Mouse (Mus musculus) layer of hippocampus, adult 11-12 months (tissue): ENCODE results near the gene Olfr304.
"Not testable (repeated sequence)": the region's sequence is repeated elsewhere in the genome, so short reads cannot be mapped to it uniquely, and the experiment has no call there.

Source experiments
- DNase-seq: peaks from one replicate; pipeline ENCODE4 v3.0.0; 2022; ENCODE audit warnings: low spot score

The Olfr304 gene

GRCm38 (mm10) chr7:86386558-86386957, at the start of gene Olfr304:
Gene Olfr304 (minus strand): TSS chr7:86386658.
- DNase-seq, result no peak

GRCm38 (mm10) chr7:86403546-86403945, 17.1 kb upstream of the Olfr304 start, which contains the start of gene Olfr301:
Gene Olfr301 (plus strand): TSS chr7:86403846.
- no peak for DNase-seq

GRCm38 (mm10) chr7:86397689-86398088, 11.2 kb upstream of the Olfr304 start, which contains the start of gene Olfr303:
Gene Olfr303 (minus strand): TSS chr7:86397789.
- no peak for DNase-seq

GRCm38 (mm10) chr7:86385769-86386168, 689 bp downstream of the Olfr304 start:
- no peak for DNase-seq

GRCm38 (mm10) chr7:86366828-86367227, 19.6 kb downstream of the Olfr304 start, which contains the start of gene Olfr305:
Gene Olfr305 (minus strand): TSS chr7:86366928.
- DNase-seq, result no peak

GRCm38 (mm10) chr7:86346296-86346695, 40.2 kb downstream of the Olfr304 start:
- DNase-seq, result not testable (repeated sequence)

- no peak for DNase-seq
Observed at GRCm38 (mm10) chr7:86344253-86344652, 42.2 kb downstream of the Olfr304 start.

- DNase-seq, result no peak
Observed at GRCm38 (mm10) chr7:86342881-86343565, 43.4 kb downstream of the Olfr304 start.

- DNase-seq, result no peak
Observed at GRCm38 (mm10) chr7:86337486-86337885, 49.0 kb downstream of the Olfr304 start, which contains the start of gene Olfr307. Gene Olfr307 (minus strand): TSS chr7:86337586.
